Mouse (Mus musculus): ENCODE measurements around the gene Trmt5.

DNA sequence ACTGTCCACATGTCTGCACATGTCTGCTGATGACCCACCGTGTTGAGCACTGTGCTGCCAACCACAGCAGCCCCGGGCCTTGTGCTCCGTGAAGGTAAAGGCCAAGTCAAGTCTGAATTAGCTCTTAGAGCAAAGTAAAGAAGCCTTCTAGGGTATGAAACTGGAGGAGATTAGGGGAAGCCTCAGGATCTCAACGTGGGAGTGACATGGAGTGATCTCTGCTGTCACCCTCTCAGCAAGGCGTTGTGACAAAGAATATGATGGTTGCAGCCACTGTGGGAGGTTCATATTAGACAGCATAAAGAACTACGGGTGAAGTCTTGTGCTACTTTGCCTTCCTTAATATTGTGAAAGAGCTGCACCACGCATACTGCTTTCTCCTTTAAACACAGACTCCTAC lies 43.7 kb upstream of the Trmt5 start:
- TF ChIP-seq POLR2AphosphoS2 (IDR thresholded peaks at IDR 0.05; ENCODE audit: low read depth, low read length) (no peak), CTCF (conservative IDR thresholded peaks at IDR 0.05 in 1 of 2, IDR thresholded peaks at IDR 0.05 in 1 of 2; ENCODE audit: low read depth in 2 of 2, low read length in 2 of 2) (no peak), POLR2A (IDR thresholded peaks at IDR 0.05; ENCODE audit: low read depth, low read length) (no peak), EP300 (IDR thresholded peaks at IDR 0.05; ENCODE audit: low read length) (no peak)
